Mouse (Mus musculus) embryonic facial prominence, embryonic 11.5 days (tissue): Measurements from ENCODE around the gene Rgl3. TPM values are rescaled to one million over a fixed set of nuclear protein-coding genes. Genes with fewer than 3 reads are reported as not detected.

Source experiments
- ATAC-seq: fragments of 200-750 bp; cut with Nextera tagmentation; replicated peaks from 2 replicates; pipeline ENCODE4 v1.8.0; 2017; ENCODE audit warnings: low read depth; ENCODE audit not compliant: insufficient number of reproducible peaks, low FRiP score, low TSS enrichment
- DNase-seq: peaks from one replicate; pipeline ENCODE4 v3.0.0-alpha.2; 2015; ENCODE audit warnings: low spot score
- H3K27ac ChIP-seq: fragments of 300-500 bp; sonication (generic); replicated peaks from 2 replicates; pipeline ENCODE4 v1.5.1; 2014; ENCODE audit warnings: mild to moderate bottlenecking, low read depth, low read length, control low read depth
- H3K27me3 ChIP-seq: fragments of 300-500 bp; sonication (generic); 2 replicates; pipeline ENCODE4 v1.6.1; 2014; ENCODE audit warnings: mild to moderate bottlenecking, low read length, moderate library complexity, mixed read lengths; ENCODE audit not compliant: control insufficient read depth, insufficient read depth
- H3K36me3 ChIP-seq: fragments of 300-500 bp; sonication (generic); replicated peaks from 2 replicates; pipeline ENCODE4 v1.6.1; 2014; ENCODE audit warnings: low read depth, mild to moderate bottlenecking, low read length, moderate library complexity, mixed read lengths; ENCODE audit not compliant: control insufficient read depth, insufficient read depth
- H3K4me1 ChIP-seq: fragments of 300-500 bp; sonication (generic); 2 replicates; pipeline ENCODE4 v1.6.1; 2014; ENCODE audit warnings: low read length, mixed read lengths; ENCODE audit not compliant: control insufficient read depth, insufficient read depth
- H3K4me2 ChIP-seq: fragments of 300-500 bp; sonication (generic); 2 replicates; pipeline ENCODE4 v1.6.1; 2014; ENCODE audit warnings: low read depth, mild to moderate bottlenecking, control low read depth, low read length, moderate library complexity
- H3K4me3 ChIP-seq: fragments of 300-500 bp; sonication (generic); 2 replicates; pipeline ENCODE4 v1.5.1; 2014; ENCODE audit warnings: low read depth, low read length, control low read depth
- H3K9ac ChIP-seq: fragments of 300-500 bp; sonication (generic); replicated peaks from 2 replicates; pipeline ENCODE4 v1.6.1; 2014; ENCODE audit warnings: mild to moderate bottlenecking, control low read depth, low read length
- H3K9me3 ChIP-seq: fragments of 300-500 bp; sonication (generic); replicated peaks from 2 replicates; pipeline ENCODE4 v1.6.1; 2016; ENCODE audit warnings: mild to moderate bottlenecking, low read length, inconsistent platforms, mixed read lengths; ENCODE audit not compliant: control insufficient read depth
- WGBS: fragments of 180-500 bp; shearing (Covaris S2); extraction: QIAGEN DNeasy Blood & Tissue Kit; methylation state at CpG from one replicate; pipeline ENCODE4 v1.1.7; 2014; 5-methylcytosine and 5-hydroxymethylcytosine counted together
- polyA plus RNA-seq: library from polyadenylated mRNA; unstranded; fragments of >200 nt; fragmentation: Nextera tagmentation; extraction: Ambion mirVana; gene quantifications from 2 replicates; pipeline ENCODE4 v1.2.1, GENCODE M21; 2014

Rgl3 gene
- polyA plus RNA-seq, 1 experiment from 2014 or later, result 1.0 TPM

DNA sequence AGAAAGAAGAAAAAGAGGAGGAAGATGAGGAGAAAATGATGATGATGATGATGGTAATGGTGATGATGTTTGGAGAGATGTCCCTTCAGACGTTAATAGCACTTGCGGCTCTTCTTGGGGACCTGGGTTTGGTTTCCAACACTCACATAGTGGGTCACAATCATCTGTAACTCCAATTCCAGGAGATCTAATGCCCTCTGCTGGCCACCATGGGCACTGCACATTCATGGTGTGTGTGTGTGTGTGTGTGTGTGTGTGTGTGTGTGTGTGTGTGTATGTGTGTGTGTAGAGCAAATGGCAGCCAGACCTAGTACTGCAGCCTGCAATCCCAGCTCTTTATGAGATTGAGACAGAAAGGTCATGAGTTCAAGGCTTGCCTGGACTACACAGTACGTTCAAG lies 37.3 kb downstream of the Rgl3 start:
- DNase-seq, result no peak
- H3K4me1 ChIP-seq, result no peaks in the 10 kb centered on the region; the same call in 1 of the 2 replicates
- 81% methylated on average over 3 of the region's 3 CpGs for WGBS

DNA sequence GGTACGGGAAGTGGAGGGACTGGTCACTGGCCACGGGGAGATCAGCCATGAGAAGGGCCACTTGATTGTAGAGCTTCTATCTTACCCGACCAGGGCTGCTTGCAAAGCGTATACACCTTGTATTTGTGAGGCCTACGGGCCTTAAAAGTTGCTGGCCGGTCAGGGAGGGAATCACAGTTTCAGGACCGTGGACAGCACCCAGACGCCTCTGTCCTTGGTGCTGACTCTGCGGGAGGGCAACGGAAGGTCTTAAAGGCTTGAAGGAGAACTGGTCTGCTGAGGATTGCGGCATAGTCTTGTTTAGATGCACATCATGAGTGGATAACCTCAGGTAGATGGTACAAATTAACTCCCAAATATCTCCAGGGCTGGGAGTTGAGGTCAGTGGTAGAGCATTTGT lies 38.9 kb downstream of the Rgl3 start:
- WGBS, result 16% methylated on average over 11 of the region's 11 CpGs
- no peak overlapping the region for H3K27ac ChIP-seq
- ATAC-seq, result no peak

More for the DNA sequence above, 37.3 kb downstream of the Rgl3 start:
- no peak overlapping the region for H3K4me2 ChIP-seq
- no peaks in the 10 kb centered on the region for H3K36me3 ChIP-seq
- H3K9ac ChIP-seq, result no peak overlapping the region
- H3K27me3 ChIP-seq, result 0 out of 2 replicates have a peak, but pooled peaks cover 3% of the 10 kb centered on the region
- no peaks in the 10 kb centered on the region for H3K9me3 ChIP-seq
- H3K27ac ChIP-seq, result no peak overlapping the region
- no peak for ATAC-seq
- no peak overlapping the region for H3K4me3 ChIP-seq

GRCm38 (mm10) chr9:21948790-21949189 lies 40.5 kb downstream of the Rgl3 start:
- H3K36me3 ChIP-seq, result no peaks in the 10 kb centered on the region
- ATAC-seq, result no peak
- H3K27ac ChIP-seq, result no peak overlapping the region
- WGBS, result 74% methylated on average over 6 of the region's 6 CpGs
- H3K4me1 ChIP-seq, result no peaks in the 10 kb centered on the region; the same call in 1 of the 2 replicates
- no peak for DNase-seq
- no peak overlapping the region for H3K9ac ChIP-seq
- no peak overlapping the region for H3K4me2 ChIP-seq
- 0 out of 2 replicates have a peak, but pooled peaks cover 3% of the 10 kb centered on the region for H3K27me3 ChIP-seq
- no peaks in the 10 kb centered on the region for H3K9me3 ChIP-seq
- no peak overlapping the region for H3K4me3 ChIP-seq

More for the DNA sequence above, 38.9 kb downstream of the Rgl3 start:
- H3K27me3 ChIP-seq, result 0 out of 2 replicates have a peak, but pooled peaks cover 3% of the 10 kb centered on the region
- no peaks in the 10 kb centered on the region; the same call in 1 of the 2 replicates for H3K4me1 ChIP-seq
- H3K4me3 ChIP-seq, result no peak overlapping the region
- H3K4me2 ChIP-seq, result no peak overlapping the region
- no peaks in the 10 kb centered on the region for H3K36me3 ChIP-seq
- H3K9ac ChIP-seq, result no peak overlapping the region
- peak; percentile 79 for DNase-seq
- no peaks in the 10 kb centered on the region for H3K9me3 ChIP-seq

GRCm38 (mm10) chr9:21948146-21948545 lies 41.1 kb downstream of the Rgl3 start:
- 0 out of 2 replicates have a peak, but pooled peaks cover 3% of the 10 kb centered on the region for H3K27me3 ChIP-seq

GRCm38 (mm10) chr9:21947540-21948130 lies 41.6 kb downstream of the Rgl3 start:
- no peak for DNase-seq
- no peak overlapping the region for H3K9ac ChIP-seq
- no peak overlapping the region for H3K27ac ChIP-seq
- H3K9me3 ChIP-seq, result no peaks in the 10 kb centered on the region
- no peaks in the 10 kb centered on the region for H3K36me3 ChIP-seq
- 0 out of 2 replicates have a peak, but pooled peaks cover 3% of the 10 kb centered on the region for H3K27me3 ChIP-seq
- H3K4me1 ChIP-seq, result no peaks in the 10 kb centered on the region; the same call in 1 of the 2 replicates
- no peak overlapping the region for H3K4me3 ChIP-seq
- peak overlapping the region; percentile 19; the same call in 1 of the 2 replicates for H3K4me2 ChIP-seq
- WGBS, result 4% methylated on average over 28 of the region's 28 CpGs
- ATAC-seq, result no peak

More at GRCm38 (mm10) chr9:21948146-21948545, 41.1 kb downstream of the Rgl3 start:
- DNase-seq (no peak), ATAC-seq (no peak)
- H3K4me2 ChIP-seq, result no peak overlapping the region
- no peaks in the 10 kb centered on the region; the same call in 1 of the 2 replicates for H3K4me1 ChIP-seq
- no peak overlapping the region for H3K9ac ChIP-seq
- 60% methylated on average over 8 of the region's 8 CpGs for WGBS
- no peaks in the 10 kb centered on the region for H3K9me3 ChIP-seq
- H3K27ac ChIP-seq, result no peak overlapping the region
- H3K4me3 ChIP-seq, result no peak overlapping the region
- H3K36me3 ChIP-seq, result no peaks in the 10 kb centered on the region

- 20% methylated on average over 23 of the region's 23 CpGs for WGBS
- Histone ChIP-seq H3K27me3 (0 out of 2 replicates have a peak, but pooled peaks cover 3% of the 10 kb centered on the region), H3K9me3 (no peaks in the 10 kb centered on the region), H3K4me1 (no peaks in the 10 kb centered on the region; the same call in 1 of the 2 replicates), H3K27ac (no peak overlapping the region), H3K36me3 (no peaks in the 10 kb centered on the region), H3K9ac (no peak overlapping the region), H3K4me2 (no peak overlapping the region), H3K4me3 (no peak overlapping the region)
- DNase-seq (peak; percentile 10), ATAC-seq (no peak)
Observed at GRCm38 (mm10) chr9:21944267-21944666, 45.0 kb downstream of the Rgl3 start.

DNA sequence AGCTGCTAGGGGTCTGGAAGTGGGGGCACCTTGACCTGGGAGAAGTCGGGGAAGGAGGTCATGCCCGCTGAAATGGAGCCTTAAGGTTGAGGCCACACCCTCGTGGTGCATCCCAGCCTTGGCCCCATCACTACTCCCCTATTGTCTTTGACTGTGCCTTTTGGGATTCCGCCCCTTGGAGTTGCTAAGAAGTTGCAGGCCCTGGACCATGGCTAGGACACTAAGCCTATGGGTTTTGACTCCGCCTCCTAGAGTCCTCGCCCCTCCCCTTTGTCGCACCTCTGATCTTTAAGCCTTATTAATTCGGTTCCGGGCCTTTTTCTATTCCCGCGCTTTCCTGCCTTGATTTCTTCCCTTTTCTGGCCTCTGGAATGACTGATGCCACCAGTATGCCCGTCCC lies 45.6 kb downstream of the Rgl3 start:
- no peak for DNase-seq
- WGBS, result 48% methylated on average over 12 of the region's 12 CpGs
- no peaks in the 10 kb centered on the region; the same call in 1 of the 2 replicates for H3K4me1 ChIP-seq

DNA sequence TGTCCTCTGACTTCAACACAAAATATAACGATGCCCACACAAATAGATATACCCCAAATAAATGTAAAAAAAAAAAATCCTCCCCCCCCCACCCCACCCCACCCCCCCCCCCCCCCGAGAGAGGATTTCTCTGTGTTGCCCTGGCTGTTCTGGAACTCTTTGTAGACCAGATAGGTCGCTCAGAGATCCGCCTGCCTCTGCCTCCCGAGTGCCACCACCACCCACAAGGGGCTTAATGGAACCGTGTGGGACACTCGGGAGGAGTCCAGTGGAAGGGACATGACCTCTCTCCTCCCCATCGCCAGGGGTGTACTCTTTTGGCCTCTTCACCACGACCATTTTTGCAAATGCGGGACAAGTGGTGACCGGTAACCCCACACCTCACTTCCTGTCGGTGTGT lies 46.2 kb downstream of the Rgl3 start:
- Histone ChIP-seq H3K4me2 (no peak overlapping the region), H3K4me3 (no peak overlapping the region), H3K9ac (no peak overlapping the region), H3K27me3 (no peaks in the 10 kb centered on the region), H3K9me3 (no peaks in the 10 kb centered on the region), H3K27ac (no peak overlapping the region), H3K4me1 (no peaks in the 10 kb centered on the region; the same call in 1 of the 2 replicates), H3K36me3 (no peaks in the 10 kb centered on the region)
- no peak for ATAC-seq
- WGBS, result 71% methylated on average over 12 of the region's 12 CpGs
- no peak for DNase-seq

More for the DNA sequence above, 45.6 kb downstream of the Rgl3 start:
- H3K27ac ChIP-seq, result no peak overlapping the region
- H3K4me3 ChIP-seq, result no peak overlapping the region
- no peaks in the 10 kb centered on the region for H3K9me3 ChIP-seq
- H3K36me3 ChIP-seq, result no peaks in the 10 kb centered on the region
- H3K27me3 ChIP-seq, result 0 out of 2 replicates have a peak, but pooled peaks cover 3% of the 10 kb centered on the region
- H3K4me2 ChIP-seq, result no peak overlapping the region
- no peak for ATAC-seq
- H3K9ac ChIP-seq, result no peak overlapping the region
